Mouse (Mus musculus): ENCODE measurements around the gene Bgn.

The Bgn gene

DNA sequence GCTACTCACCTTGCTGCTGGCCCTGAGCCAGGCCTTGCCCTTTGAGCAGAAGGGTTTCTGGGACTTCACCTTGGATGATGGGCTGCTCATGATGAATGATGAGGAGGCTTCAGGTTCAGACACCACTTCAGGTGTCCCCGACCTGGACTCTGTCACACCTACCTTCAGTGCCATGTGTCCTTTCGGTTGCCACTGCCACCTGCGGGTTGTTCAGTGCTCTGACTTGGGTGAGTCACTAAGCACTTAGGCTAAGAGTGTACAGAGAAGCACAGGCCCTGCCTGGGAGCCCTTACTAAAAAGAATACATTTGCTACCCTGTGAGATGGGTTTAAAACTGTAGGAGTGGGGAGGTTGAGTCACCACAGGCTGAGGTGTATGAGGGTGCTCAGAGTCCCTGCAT is 7.4 kb downstream of the Bgn start:
- no peak for DNase-seq

DNA sequence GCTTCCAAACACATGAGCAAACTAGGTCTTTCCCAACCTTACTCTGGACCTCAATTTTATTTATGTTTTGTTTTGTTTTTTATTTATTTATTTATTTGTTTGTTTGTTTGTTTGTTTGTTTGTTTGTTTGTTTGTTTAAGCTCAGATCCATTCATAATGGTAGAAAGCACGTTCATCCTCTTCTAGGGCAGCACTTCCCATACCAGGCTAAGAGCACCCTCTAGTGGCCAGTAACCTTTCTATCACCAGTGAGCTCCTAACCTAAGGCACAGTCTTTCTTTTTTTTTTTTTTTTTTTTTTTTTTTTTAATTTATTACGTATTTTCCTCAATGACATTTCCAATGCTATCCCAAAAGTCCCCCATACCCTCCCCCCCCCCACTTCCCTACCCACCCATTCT is 10.2 kb downstream of the Bgn start:
- peak; percentile 75 for DNase-seq

DNA sequence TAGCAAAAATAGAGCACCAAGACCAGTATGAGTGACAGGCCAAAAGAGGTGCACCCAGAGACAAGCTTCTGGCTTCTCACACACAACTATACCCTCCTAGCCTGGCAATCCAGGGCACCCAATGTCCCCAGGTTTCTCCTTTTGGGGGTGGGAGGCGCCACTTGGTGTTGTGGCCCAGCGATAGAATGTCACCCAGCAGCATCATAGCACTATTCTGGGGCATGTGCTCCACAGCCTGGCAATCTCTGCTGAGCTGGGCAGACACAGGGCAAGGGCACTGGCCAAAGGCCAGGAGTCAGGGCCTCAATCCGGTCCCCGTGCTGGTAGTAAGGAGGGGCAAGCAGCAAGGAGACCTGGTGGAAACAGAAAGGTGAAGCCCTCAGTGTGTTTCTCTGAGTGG is 13.3 kb downstream of the Bgn start:
- no peak for DNase-seq

DNA sequence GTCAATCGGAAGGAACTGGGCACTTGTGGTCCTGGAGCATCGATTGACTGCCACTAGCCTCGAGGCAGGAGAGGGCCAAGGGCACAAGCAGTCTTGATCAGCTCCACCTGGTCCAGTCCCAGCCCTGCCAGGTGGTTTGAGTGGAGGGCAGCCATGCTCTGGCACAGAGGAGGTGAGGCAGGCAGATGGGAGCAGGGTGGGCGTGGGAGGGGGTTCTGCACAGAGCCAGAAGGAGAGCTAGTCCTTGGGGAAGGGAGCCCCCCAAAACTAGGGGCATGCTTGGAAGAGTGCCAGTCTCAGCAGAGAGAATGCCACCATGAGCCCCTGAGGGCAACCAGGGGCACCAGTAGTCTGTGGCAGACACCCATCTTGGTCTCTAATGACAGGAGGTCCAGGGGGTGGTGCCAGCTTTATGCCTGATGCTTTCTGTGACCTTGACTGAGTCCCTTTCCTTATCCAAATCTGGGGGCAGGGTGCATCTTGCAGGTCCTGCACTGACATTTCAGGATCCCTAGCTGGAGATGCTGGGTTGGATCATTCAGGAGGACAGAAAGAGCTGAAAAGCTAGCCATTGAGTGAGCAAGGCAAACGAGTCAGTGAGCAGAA is 21.8 kb downstream of the Bgn start:
- DNase-seq, result no peak

DNA sequence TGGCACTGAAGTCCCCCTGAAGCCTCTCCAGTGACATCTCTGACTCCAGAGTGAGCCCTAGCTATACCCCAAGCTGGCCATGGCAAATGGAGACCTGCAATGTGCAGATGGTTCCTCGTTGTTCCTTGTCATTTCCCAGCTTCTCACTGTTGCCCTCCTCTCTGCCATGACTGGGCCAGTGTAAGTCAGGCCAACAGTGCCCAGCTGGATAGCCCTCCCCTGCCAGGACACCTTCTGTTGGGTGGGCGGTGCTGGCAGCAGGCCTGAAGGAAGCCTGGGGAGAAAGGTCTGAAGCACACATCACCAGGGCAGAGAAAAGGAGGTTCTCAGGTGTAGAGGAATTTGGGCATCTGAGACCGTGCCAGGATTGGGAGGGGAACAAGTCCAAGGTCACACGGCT is 23.2 kb downstream of the Bgn start:
- DNase-seq, result no peak

DNA sequence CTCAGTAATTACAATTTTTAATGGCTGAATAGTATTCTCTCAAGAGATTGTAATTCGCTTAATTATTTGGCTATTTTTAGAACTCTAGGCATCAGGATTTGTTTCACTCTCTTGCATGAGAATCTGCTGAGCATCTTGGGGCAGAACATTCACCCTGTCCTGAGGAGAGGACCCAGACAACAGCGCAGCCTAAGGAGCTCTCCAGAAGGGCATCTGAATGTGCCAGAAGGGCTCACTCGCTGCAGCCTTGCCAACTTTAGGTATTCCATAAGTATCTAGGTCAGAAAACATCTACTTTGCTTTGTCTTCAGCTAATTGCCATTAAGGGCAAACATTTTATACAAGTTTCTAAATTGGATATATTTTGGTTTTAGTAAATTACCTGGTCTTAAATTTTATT is 25.8 kb downstream of the Bgn start:
- no peak for DNase-seq

DNA sequence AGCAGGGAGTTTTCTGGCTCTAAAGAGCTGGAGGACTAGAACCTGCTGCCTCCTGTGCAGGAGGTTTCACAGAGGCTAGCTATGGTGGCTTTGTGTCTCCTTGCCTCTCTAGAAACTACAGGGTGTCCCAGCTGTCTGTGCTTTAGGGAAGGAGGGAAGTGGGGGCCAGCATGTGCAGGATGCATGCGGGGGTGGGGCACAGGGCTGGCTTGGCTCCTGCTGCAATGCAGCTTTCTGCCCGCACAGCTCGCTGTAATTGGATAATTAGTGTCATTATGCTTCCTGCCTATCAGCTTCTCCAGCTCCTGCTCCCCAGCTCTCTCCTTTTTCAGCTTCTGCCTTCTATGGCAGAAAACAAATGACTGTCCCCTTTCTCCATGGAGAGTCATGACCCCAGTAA is 29.5 kb downstream of the Bgn start:
- DNase-seq, result no peak

DNA sequence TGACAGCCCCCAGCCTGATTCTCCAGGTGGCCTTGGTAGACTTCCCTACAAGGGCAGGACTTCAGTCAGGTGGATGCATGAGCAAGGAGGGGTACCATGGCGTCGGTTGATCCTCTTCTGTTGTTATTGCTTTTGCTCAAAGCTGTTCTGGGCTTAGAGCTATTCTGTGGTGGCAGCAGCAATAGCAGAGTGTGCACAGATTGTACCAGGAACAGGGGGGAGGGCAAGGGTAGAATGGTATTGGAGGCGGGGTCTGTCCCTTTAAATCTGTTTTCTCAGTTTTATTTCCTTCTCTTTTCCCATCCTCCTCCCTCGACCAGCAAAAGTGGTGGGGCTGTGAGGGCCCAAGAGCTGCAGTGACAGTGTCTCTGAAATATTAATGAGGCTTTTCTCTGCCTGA is 33.2 kb downstream of the Bgn start:
- DNase-seq, result no peak

DNA sequence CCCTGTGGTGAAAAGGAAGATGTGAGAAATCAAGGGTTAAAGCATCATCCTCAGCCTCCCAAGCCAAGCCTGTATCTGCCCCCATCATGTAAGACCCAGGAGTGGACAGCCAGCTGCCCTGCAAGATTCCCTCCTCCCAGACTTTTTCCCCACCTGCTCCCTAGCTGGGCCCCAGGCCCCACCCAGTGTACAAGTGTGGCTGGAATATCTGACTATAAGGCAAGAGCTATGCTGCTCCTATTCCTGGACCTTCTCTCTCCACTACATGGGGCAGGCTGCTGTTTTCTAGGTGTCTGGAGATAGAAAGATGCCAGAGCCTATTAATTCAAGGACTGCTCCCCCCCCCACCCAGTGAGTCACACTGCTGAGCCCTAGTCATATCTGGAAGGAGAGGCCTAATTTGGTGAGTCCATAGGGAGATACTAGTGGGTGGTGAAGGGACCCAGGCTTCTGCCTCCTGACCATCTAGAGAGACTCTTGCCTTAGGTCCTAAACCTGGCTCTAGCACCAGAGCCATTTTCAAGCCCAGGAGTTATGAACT is 33.7 kb downstream of the Bgn start:
- DNase-seq, result no peak

DNA sequence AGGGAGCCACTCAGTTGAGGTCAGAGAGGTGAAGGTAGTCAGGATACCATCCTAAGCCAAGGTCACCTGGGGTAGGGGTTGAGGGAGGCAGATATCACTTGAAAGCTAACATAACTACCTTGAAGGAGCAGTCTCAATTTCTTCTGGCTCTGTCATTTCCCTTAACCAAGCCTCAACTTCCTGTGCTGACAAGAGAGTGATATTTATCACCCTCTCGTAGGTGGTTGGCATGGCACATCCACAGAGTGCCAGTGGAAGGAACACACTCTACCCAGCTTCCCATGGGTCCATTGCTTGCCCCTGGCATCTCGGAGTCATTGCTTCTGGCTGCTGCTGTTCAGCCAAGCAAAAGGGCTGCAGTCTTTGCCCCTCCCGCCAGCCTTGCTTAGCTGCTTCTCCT is 37.3 kb downstream of the Bgn start:
- DNase-seq, result no peak

DNA sequence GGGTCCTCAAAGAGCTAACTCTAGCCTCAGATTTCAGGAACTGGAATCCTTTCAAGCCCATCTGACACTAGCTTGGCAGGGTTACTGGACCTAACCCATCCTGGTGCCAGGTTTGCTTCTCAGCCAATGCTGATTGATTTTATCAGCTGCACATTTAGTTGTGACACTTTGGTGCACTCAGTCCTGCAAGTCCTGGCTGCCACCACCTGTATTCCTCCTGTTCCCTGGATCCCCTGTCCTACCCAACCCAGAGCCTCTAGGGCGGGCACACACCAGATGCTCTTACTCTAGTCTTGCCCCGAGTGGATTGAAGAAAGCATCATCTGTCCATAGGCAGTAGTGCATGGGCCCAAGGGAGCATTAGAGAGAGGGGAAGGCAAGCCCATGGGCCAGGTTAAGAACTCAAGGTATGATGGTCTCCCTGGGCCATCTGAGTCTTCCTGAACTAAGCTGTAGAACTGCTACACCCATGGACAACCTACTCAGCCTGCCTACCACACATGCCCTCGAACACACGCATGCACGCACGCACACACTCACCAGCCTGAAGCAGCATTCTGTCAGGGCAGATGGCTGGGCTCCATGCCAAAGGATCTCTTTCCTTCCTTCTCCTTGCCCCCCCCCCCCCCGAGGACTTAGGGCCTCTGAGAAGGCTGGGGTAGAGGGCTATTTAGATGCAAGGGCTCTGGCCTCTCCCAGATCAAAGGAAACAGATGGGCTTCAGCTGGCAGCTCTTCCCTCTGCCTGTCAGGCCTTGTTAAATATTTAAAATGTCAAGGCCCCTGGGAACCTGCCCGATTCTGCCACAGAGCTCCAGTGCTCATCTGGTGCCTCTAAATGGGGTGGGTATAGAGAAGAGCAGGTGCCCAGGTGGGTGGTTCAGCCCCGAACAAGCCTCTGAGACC is 41.2 kb downstream of the Bgn start:
- DNase-seq, result peak; percentile 4

DNA sequence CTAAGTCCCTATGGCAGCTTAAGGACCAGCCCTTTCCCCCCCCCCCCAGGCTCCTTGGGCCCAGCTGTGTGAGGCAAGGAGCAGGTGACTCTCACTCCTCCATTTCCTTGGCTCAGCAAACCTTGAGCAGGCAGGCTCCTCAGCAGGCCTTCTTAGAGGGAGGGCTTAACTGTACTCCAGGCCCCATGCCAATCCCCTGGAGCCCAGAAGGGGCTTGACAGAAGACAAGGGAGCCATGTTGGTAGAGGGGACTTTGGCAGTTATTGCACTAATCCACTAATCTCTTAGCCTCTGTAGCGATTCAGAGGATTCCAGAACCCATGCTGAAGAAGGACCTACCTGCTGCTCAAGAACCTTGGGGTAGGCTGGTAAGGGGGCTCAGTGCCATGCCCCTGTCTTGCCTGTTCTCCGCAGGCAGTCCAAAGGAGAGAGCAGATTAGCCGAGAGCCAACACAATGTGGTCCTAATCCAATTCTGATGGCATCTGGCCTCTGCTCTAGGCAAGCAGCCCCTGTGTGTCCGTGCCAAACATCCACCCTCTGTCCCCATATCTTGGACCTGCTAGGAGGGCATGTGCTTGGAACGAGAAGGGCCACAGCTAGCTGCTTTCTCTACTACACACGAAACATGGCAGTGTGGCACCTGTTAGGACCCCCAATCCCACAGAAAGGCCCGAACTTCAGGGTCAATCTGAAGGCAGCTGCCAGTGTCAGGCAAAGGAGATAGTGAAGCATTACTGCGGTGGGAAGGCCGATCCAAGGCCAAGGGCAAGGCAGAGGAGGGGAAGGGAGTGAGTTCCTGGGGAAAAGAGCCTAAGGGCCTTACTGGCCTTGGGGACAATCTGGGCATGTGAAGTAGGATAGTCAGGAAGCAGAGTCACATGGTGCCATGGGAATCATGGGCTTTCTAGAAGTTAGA is 42.1 kb downstream of the Bgn start:
- no peak for DNase-seq

DNA sequence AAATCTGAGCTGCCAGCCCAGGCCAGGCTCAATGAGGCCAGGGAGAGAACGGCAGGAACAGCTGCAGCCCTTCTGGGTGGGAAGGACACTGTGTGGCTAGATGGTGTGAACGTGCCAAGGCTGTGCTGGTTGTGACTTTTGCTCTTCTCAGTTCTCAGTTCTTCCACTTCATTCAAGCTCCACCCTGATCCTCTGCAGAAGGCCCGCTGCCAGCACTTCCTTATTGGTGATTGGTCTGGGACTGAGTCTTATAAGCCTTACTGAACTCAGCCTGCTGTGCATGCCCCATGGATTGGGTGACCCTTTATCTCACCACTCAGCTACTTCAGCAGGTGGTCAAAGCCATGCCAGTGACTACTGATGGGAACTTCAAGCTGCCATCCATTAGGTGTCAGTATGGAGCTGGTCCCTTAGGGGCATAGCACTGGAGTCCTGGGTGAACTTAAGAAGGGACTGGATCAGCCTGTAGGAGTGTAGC is 43.0 kb downstream of the Bgn start:
- DNase-seq, result peak; percentile 1

DNA sequence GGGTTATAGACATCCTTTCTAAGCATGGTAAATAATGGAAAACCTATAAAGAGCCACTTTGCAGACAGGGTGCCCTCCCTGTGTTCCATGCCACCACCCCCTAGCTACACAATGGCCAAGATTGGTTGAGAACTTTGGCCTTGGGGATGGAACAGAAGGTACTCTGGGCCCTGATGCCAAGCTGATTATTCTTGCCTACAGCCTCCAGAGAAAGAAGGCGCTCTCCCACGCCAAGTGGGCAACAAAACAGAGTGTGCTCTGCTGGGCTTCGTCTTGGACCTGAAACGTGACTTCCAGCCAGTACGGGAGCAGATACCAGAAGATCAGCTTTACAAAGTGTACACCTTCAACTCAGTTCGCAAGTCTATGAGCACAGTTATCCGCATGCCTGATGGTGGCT is 54.5 kb downstream of the Bgn start:
- DNase-seq, result no peak

DNA sequence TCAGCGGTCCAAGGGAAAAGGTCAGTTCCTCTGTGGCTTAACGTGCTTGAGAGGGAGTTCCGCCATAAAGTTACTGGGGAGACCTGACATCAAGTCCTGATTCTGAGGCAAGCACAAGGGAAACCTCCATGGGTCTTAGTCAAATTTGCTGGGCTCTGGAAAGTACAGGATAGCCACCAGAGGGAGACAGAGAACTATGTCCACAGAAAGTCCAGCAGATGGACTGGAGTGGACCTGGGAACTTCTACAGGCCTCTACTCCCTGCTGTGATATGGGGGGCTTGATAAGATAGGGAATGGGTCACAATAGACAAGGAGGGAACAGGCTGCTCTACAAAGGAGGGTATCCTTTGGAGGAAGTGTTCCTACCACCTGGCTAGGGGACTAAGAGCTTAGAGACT is 59.9 kb downstream of the Bgn start:
- peak; percentile 17 for DNase-seq

Measured in kidney, postnatal 14 days (tissue).